Mouse (Mus musculus): ENCODE results near the gene Atp8a1.
"Not testable (repeated sequence)": the region's sequence is repeated elsewhere in the genome, so short reads cannot be mapped to it uniquely, and the experiment has no call there.

Gene Atp8a1

GRCm38 (mm10) chr5:67826935-67827334 is 20.3 kb downstream of the Atp8a1 start:
- DNase-seq (ENCODE audit: low spot score in 2 of 2) = no peak

DNA sequence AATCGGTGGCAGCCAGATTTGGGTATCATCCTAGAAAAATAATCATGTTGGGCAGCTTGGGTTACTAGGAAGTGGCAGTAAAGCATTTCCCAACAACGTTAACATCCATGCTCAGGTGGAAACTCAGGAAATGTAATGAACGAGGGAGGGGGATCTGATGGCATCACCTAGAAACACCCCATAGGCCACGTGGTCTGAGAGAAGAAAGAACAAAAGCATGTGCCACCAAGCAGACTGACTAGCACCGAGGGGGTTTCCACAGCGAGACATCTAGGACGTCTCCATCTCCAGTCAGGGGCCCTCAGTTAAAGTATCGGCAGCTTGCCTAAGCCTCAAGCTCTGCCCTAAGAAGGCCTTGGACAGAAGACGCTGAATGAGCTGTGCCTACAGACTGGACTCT is 21.0 kb downstream of the Atp8a1 start:
- DNase-seq (ENCODE audit: low spot score in 2 of 2) = no peak

GRCm38 (mm10) chr5:67824600-67824999 is 22.6 kb downstream of the Atp8a1 start:
- DNase-seq (ENCODE audit: low spot score in 2 of 2) = no peak

DNA sequence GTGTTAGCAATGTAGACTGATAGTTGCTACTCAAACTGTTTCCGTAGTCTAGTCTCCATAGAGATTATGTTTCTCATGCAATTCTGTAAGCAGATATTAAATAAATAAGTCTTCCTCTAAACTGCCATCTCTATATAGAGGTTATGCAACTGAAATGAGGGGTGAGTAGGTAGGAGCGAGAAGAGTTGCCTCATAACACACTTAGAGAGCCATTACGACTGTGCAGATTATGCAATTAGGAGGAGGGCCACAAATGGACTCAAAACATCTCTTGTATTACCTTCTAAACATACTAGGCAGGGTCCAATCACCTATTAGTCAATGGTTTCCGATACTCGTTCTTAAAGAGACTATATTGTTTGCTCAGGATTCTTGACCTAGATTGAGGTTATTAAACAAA is 23.5 kb downstream of the Atp8a1 start:
- DNase-seq (ENCODE audit: low spot score in 2 of 2) = no peak

- no peak for DNase-seq (ENCODE audit: low spot score in 2 of 2)
These were observed 24.6 kb downstream of the Atp8a1 start for GRCm38 (mm10) chr5:67822619-67823018.

DNA sequence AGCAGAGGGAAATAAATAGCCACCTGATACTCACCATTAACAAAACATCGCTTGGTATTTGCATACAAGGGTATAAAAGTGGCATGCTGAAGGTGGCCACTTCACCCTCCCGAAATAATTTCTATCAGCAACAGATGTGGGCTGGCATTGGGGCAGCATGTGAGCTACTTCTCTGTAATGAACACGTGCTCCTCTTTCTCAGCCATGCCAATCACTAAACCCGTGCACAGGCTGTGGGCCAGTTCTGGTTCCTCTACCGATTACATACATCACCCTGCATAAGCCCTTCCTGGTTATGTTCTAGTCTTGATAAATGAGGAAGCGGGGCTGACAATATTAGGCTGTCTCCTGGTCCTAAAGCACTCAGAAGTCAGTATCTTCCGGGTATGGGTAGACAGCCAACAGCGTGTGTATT is 25.2 kb downstream of the Atp8a1 start:
- DNase-seq (ENCODE audit: low spot score in 2 of 2) = peak in 1 of 2 experiments; percentile 78

DNA sequence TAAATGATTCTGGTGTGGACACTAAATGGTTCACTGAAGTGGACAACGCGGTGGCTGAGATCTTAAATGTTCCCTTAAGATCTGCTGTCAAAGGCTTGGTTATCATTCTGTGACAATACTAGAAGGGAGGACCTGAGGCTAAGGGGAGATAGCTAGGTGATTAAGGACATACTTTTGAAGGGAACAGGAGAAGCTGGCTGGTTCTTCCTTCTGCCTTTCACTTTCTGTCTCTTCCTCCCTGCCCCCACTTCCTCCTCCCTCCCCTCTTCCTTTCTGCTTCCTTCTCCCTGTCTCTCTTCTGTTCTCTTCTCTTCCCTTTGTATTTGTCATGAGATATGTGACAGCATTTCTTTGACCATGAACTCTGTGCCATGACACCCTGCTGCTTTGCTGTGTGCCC is 26.0 kb downstream of the Atp8a1 start:
- no peak for DNase-seq (ENCODE audit: low spot score in 2 of 2)

- DNase-seq (ENCODE audit: low spot score in 2 of 2) = no peak
These were observed 27.8 kb downstream of the Atp8a1 start for GRCm38 (mm10) chr5:67819451-67819850.

GRCm38 (mm10) chr5:67815572-67816325 is 31.5 kb downstream of the Atp8a1 start:
- no peak for DNase-seq (ENCODE audit: low spot score in 2 of 2)

DNA sequence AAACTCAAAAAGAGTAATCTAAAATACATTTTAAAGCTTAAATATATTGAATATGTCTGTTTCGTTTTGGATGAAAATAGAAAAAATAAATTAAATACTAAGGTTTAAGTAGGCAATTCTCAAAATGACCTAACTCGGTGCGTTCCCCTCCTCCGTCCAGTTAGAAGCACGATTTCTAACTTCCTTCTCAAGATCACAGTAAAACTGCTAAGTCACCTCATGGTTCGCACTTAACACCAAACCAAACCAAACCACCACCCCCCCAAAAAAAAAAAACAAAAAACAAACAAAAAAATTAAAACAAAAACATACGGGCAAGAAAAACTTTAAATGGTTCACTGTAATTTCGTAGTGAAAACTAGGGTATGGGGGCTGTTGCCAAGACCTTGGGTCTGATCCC is 32.2 kb downstream of the Atp8a1 start:
- not testable (repeated sequence) for DNase-seq (ENCODE audit: low spot score in 2 of 2)

- no peak for DNase-seq (ENCODE audit: low spot score in 2 of 2)
These were observed 32.7 kb downstream of the Atp8a1 start for GRCm38 (mm10) chr5:67814437-67814965.

- no peak for DNase-seq (ENCODE audit: low spot score in 2 of 2)
These were observed 33.9 kb downstream of the Atp8a1 start for GRCm38 (mm10) chr5:67813334-67813733.

GRCm38 (mm10) chr5:67802174-67803030 is 44.8 kb downstream of the Atp8a1 start:
- no peak for DNase-seq (ENCODE audit: low spot score in 2 of 2)

GRCm38 (mm10) chr5:67800801-67801200 is 46.4 kb downstream of the Atp8a1 start:
- DNase-seq (ENCODE audit: low spot score in 2 of 2) = no peak

DNA sequence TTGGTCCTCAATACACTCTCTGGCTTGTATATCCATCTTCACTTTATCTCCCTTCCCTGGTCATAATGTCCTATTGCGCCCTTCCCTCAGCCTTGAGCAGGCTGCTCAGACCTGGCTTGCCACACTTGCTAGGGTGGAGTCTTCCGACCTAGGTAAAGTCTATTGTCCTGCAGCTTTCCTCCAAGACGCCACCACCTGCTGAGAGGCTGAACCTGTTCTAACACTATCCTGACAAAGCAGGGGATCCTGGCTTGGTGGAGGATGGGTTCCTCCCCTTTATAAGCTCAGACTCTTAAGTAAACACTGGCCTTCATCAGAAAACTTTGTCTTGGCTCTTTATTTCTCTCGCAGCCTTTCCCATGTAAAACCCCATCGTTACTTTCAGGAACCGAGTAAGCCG is 47.4 kb downstream of the Atp8a1 start:
- no peak for DNase-seq (ENCODE audit: low spot score in 2 of 2)

- no peak for DNase-seq (ENCODE audit: low spot score in 2 of 2)
These were observed 48.9 kb downstream of the Atp8a1 start for GRCm38 (mm10) chr5:67798348-67798747.

GRCm38 (mm10) chr5:67797006-67797958 is 50.0 kb downstream of the Atp8a1 start:
- no peak for DNase-seq (ENCODE audit: low spot score in 2 of 2)

GRCm38 (mm10) chr5:67794129-67794800 is 53.0 kb downstream of the Atp8a1 start:
- no peak for DNase-seq (ENCODE audit: low spot score in 2 of 2)

DNA sequence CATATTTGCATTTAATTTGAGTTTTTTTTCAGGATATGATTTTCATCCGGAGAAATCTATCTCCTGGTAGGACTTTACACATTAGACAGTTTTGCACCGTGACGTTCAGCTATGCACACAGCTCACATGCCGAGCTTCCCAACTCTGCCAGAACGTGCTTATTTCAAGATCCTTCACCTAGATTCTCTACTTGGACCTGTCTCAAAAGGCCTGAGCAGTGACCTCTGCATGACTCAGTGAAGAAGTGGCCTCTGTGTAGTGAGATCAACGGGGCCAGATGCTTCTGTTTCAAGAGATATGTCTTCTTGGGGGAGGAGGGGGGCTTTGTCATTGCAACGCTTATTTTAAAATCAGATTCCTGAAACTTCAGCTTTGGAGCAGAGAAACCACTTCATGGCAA is 64.5 kb downstream of the Atp8a1 start:
- DNase-seq (ENCODE audit: low spot score in 2 of 2) = no peak

- DNase-seq (ENCODE audit: low spot score in 2 of 2) = no peak
These were observed 69.2 kb downstream of the Atp8a1 start for GRCm38 (mm10) chr5:67778026-67778425.

DNA sequence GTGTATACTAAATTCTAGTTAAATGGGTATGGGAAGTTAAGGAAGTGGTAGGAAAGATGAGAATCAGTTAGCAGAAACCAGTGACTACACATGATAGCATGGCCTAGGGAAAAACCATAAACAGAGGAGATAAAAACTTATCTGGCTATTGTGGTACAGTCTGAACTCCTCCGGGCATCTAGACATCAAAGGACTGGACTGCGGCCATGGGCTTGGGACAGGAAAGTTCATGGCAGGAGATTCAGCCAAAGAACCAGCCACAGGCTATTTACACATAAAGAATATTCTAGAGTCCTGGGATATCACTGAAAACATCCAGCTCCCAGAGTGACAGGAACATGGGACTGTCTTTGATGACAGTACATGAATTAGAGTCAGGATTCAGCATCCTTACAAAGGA is 73.0 kb downstream of the Atp8a1 start:
- no peak for DNase-seq (ENCODE audit: low spot score in 2 of 2)

All from natural killer cell, adult 2 months (primary cell).